Mouse (Mus musculus) G1E (cell line): ENCODE measurements around the gene Cnppd1.

Experiments used
- CTCF ChIP-seq: IDR thresholded peaks from 2 replicates; pipeline ENCODE4 v1.5.1; 2012; ENCODE audit warnings: low read depth, low read length, inconsistent platforms, mixed read lengths
- POLR2AphosphoS5 ChIP-seq: IDR thresholded peaks from 2 replicates; pipeline ENCODE4 v1.6.1; 2012; ENCODE audit warnings: low read depth, low read length, inconsistent platforms; ENCODE audit not compliant: insufficient replicate concordance
- TAL1 ChIP-seq: conservative IDR thresholded peaks from 2 replicates; pipeline ENCODE4 v1.6.1; 2012; ENCODE audit warnings: low read depth, low read length, inconsistent platforms, mixed read lengths

GRCm38 (mm10) chr1:75128641-75129040 lies 13.9 kb downstream of the Cnppd1 start:
- TF ChIP-seq CTCF (no peak), TAL1 (no peak), POLR2AphosphoS5 (no peak)
